Mouse (Mus musculus): ENCODE measurements around the gene Rasal3. TPM values are rescaled to one million over a fixed set of nuclear protein-coding genes. Genes with fewer than 3 reads are reported as not detected.

Rasal3 gene
- polyA plus RNA-seq, 1 experiment from 2014 or later, result 0.95 TPM

GRCm38 (mm10) chr17:32387986-32388369 is 15.4 kb downstream of the Rasal3 start:
- Histone ChIP-seq H3K4me3 (replicated peaks) (peak overlapping the region; percentile 80), H3K27ac (peak overlapping the region; percentile 90), H3K4me1 (peaks cover 30% of the 10 kb centered on the region), H3K27me3 (peaks cover 28% of the 10 kb centered on the region), H3K9ac (no peak overlapping the region), H3K36me3 (peaks cover 22% of the 10 kb centered on the region), H3K4me2 (peak overlapping the region; percentile 99), H3K9me3 (replicated peaks) (no peaks in the 10 kb centered on the region)
- peak; percentile 10; the same call in 1 of the 2 replicates for ATAC-seq (replicated peaks; ENCODE audit: low FRiP score)
- 14% methylated on average over 7 of the region's 7 CpGs for WGBS

GRCm38 (mm10) chr17:32386659-32387432 is 16.5 kb downstream of the Rasal3 start:
- Histone ChIP-seq H3K27ac (0 out of 2 replicates have a peak overlapping the region, but pooled peaks have one; percentile 18), H3K9ac (no peak overlapping the region), H3K36me3 (peaks cover 30% of the 10 kb centered on the region), H3K27me3 (peaks cover 16% of the 10 kb centered on the region), H3K4me3 (replicated peaks) (no peak overlapping the region), H3K9me3 (replicated peaks) (no peaks in the 10 kb centered on the region), H3K4me1 (peaks cover 23% of the 10 kb centered on the region), H3K4me2 (no peak overlapping the region)
- ATAC-seq (replicated peaks; ENCODE audit: low FRiP score), result no peak
- 69% methylated on average over 9 of the region's 9 CpGs for WGBS

- Histone ChIP-seq H3K27ac (no peak overlapping the region), H3K36me3 (peaks cover 31% of the 10 kb centered on the region), H3K27me3 (no peaks in the 10 kb centered on the region), H3K4me3 (replicated peaks) (no peak overlapping the region), H3K4me1 (peaks cover 21% of the 10 kb centered on the region), H3K9me3 (replicated peaks) (no peaks in the 10 kb centered on the region), H3K9ac (no peak overlapping the region), H3K4me2 (no peak overlapping the region)
- no peak for ATAC-seq (replicated peaks; ENCODE audit: low FRiP score)
- WGBS, result 84% methylated on average over 5 of the region's 5 CpGs
Observed at GRCm38 (mm10) chr17:32383661-32384060, 19.7 kb downstream of the Rasal3 start.

- Histone ChIP-seq H3K4me1 (peaks cover 12% of the 10 kb centered on the region), H3K9ac (no peak overlapping the region), H3K27ac (no peak overlapping the region), H3K4me3 (replicated peaks) (no peak overlapping the region), H3K4me2 (no peak overlapping the region), H3K36me3 (peaks cover 42% of the 10 kb centered on the region), H3K9me3 (replicated peaks) (no peaks in the 10 kb centered on the region), H3K27me3 (no peaks in the 10 kb centered on the region)
- no peak for ATAC-seq (replicated peaks; ENCODE audit: low FRiP score)
- 94% methylated on average over 7 of the region's 7 CpGs for WGBS
Observed at GRCm38 (mm10) chr17:32382576-32382975, 20.8 kb downstream of the Rasal3 start.

GRCm38 (mm10) chr17:32378786-32379185 is 24.6 kb downstream of the Rasal3 start:
- WGBS, result 70% methylated on average over 2 of the region's 2 CpGs
- Histone ChIP-seq H3K27ac (no peak overlapping the region), H3K4me3 (replicated peaks) (no peak overlapping the region), H3K36me3 (peaks cover 38% of the 10 kb centered on the region), H3K9me3 (replicated peaks) (no peaks in the 10 kb centered on the region), H3K9ac (no peak overlapping the region), H3K4me1 (peaks cover 13% of the 10 kb centered on the region), H3K4me2 (no peak overlapping the region), H3K27me3 (no peaks in the 10 kb centered on the region)
- no peak for ATAC-seq (replicated peaks; ENCODE audit: low FRiP score)

- peaks cover 22% of the 10 kb centered on the region for H3K36me3 ChIP-seq
- no peaks in the 10 kb centered on the region for H3K9me3 ChIP-seq (replicated peaks)
- WGBS, result 77% methylated on average over 9 of the region's 9 CpGs
- no peak overlapping the region for H3K4me3 ChIP-seq (replicated peaks)
- no peak overlapping the region for H3K9ac ChIP-seq
- 0 out of 2 replicates have a peak, but pooled peaks have one; percentile 36 for ATAC-seq (replicated peaks; ENCODE audit: low FRiP score)
- H3K27ac ChIP-seq, result peak overlapping the region; percentile 10; the same call in 1 of the 2 replicates
- H3K4me2 ChIP-seq, result no peak overlapping the region
- H3K27me3 ChIP-seq, result no peaks in the 10 kb centered on the region
- peaks cover 13% of the 10 kb centered on the region for H3K4me1 ChIP-seq
Observed at GRCm38 (mm10) chr17:32377137-32377536, 26.2 kb downstream of the Rasal3 start.

- 79% methylated on average over 15 of the region's 15 CpGs for WGBS
- no peak overlapping the region for H3K9ac ChIP-seq
- H3K4me3 ChIP-seq (replicated peaks), result no peak overlapping the region
- no peaks in the 10 kb centered on the region for H3K27me3 ChIP-seq
- H3K4me2 ChIP-seq, result no peak overlapping the region
- no peaks in the 10 kb centered on the region for H3K9me3 ChIP-seq (replicated peaks)
- H3K4me1 ChIP-seq, result peaks cover 13% of the 10 kb centered on the region
- peaks cover 22% of the 10 kb centered on the region for H3K36me3 ChIP-seq
- H3K27ac ChIP-seq, result 0 out of 2 replicates have a peak overlapping the region, but pooled peaks have one; percentile 37
- no peak for ATAC-seq (replicated peaks; ENCODE audit: low FRiP score)
Observed at GRCm38 (mm10) chr17:32376475-32376874, 26.9 kb downstream of the Rasal3 start.

- Histone ChIP-seq H3K9ac (peak overlapping the region; percentile 29; the same call in 1 of the 2 replicates), H3K36me3 (no peaks in the 10 kb centered on the region), H3K4me3 (replicated peaks) (peak overlapping the region; percentile 40), H3K27me3 (no peaks in the 10 kb centered on the region), H3K9me3 (replicated peaks) (no peaks in the 10 kb centered on the region), H3K27ac (peak overlapping the region; percentile 75), H3K4me1 (peaks cover 24% of the 10 kb centered on the region), H3K4me2 (peak overlapping the region; percentile 57)
- 10% methylated on average over 11 of the region's 17 CpGs for WGBS
- peak; percentile 61 for ATAC-seq (replicated peaks; ENCODE audit: low FRiP score)
Observed at GRCm38 (mm10) chr17:32368991-32369578, 34.3 kb downstream of the Rasal3 start.

GRCm38 (mm10) chr17:32367706-32368105 is 35.7 kb downstream of the Rasal3 start:
- H3K27me3 ChIP-seq, result no peaks in the 10 kb centered on the region
- H3K4me1 ChIP-seq, result peaks cover 33% of the 10 kb centered on the region
- no peak overlapping the region for H3K27ac ChIP-seq
- H3K4me3 ChIP-seq (replicated peaks), result no peak overlapping the region
- no peak overlapping the region for H3K9ac ChIP-seq
- H3K4me2 ChIP-seq, result no peak overlapping the region
- 89% methylated on average over 11 of the region's 11 CpGs for WGBS
- no peak for ATAC-seq (replicated peaks; ENCODE audit: low FRiP score)
- no peaks in the 10 kb centered on the region for H3K9me3 ChIP-seq (replicated peaks)
- peaks cover 1% of the 10 kb centered on the region; the same call in 1 of the 2 replicates for H3K36me3 ChIP-seq

- no peaks in the 10 kb centered on the region for H3K27me3 ChIP-seq
- peak overlapping the region; percentile 59 for H3K4me2 ChIP-seq
- H3K9ac ChIP-seq, result no peak overlapping the region
- H3K4me1 ChIP-seq, result peaks cover 36% of the 10 kb centered on the region
- ATAC-seq (replicated peaks; ENCODE audit: low FRiP score), result no peak
- H3K27ac ChIP-seq, result no peak overlapping the region
- WGBS, result 58% methylated on average over 1 of the region's 1 CpGs
- no peaks in the 10 kb centered on the region for H3K9me3 ChIP-seq (replicated peaks)
- H3K36me3 ChIP-seq, result peaks cover 26% of the 10 kb centered on the region
- no peak overlapping the region for H3K4me3 ChIP-seq (replicated peaks)
Observed at GRCm38 (mm10) chr17:32365296-32365695, 38.1 kb downstream of the Rasal3 start.

GRCm38 (mm10) chr17:32364850-32365249 is 38.5 kb downstream of the Rasal3 start:
- H3K27ac ChIP-seq, result peak overlapping the region; percentile 83
- H3K9ac ChIP-seq, result peak overlapping the region; percentile 37; the same call in 1 of the 2 replicates
- H3K27me3 ChIP-seq, result no peaks in the 10 kb centered on the region
- no peaks in the 10 kb centered on the region for H3K9me3 ChIP-seq (replicated peaks)
- 56% methylated on average over 5 of the region's 5 CpGs for WGBS
- peak overlapping the region; percentile 59 for H3K4me2 ChIP-seq
- H3K4me3 ChIP-seq (replicated peaks), result peak overlapping the region; percentile 92
- peaks cover 36% of the 10 kb centered on the region for H3K4me1 ChIP-seq
- 0 out of 2 replicates have a peak, but pooled peaks have one; percentile 12 for ATAC-seq (replicated peaks; ENCODE audit: low FRiP score)
- H3K36me3 ChIP-seq, result peaks cover 30% of the 10 kb centered on the region

- peaks cover 35% of the 10 kb centered on the region for H3K36me3 ChIP-seq
- peak overlapping the region; percentile 96 for H3K9ac ChIP-seq
- peak; percentile 91 for ATAC-seq (replicated peaks; ENCODE audit: low FRiP score)
- H3K4me1 ChIP-seq, result peaks cover 36% of the 10 kb centered on the region
- H3K4me3 ChIP-seq (replicated peaks), result peak overlapping the region; percentile 92
- H3K27me3 ChIP-seq, result no peaks in the 10 kb centered on the region
- no peaks in the 10 kb centered on the region for H3K9me3 ChIP-seq (replicated peaks)
- under 1% methylated on average over 44 of the region's 47 CpGs for WGBS
- peak overlapping the region; percentile 80 for H3K4me2 ChIP-seq
- H3K27ac ChIP-seq, result peak overlapping the region; percentile 83
Observed at GRCm38 (mm10) chr17:32364331-32364730, 39.1 kb downstream of the Rasal3 start.
